Mouse (Mus musculus) CD8-positive naive resting alpha-beta T cell, adult 2 months (primary cell): ENCODE measurements around the gene Spata45.
A peak's percentile ranks its signal among the peaks of the same experiment; 100 is the strongest.

Experiments
- DNase-seq, 2 experiments: peaks; one replicate each; pipeline ENCODE4 v3.0.0; 2022; ENCODE audit warnings: low read depth in 2 of 2, low spot score in 2 of 2

Gene Spata45

GRCm38 (mm10) chr1:191083230-191083629 lies 46.8 kb downstream of the Spata45 start:
- DNase-seq: no peak

GRCm38 (mm10) chr1:191084951-191085559 lies 48.6 kb downstream of the Spata45 start:
- peak; percentile 35 to 52 for DNase-seq

- no peak for DNase-seq
Measured at GRCm38 (mm10) chr1:191085597-191085996, 49.2 kb downstream of the Spata45 start.

- DNase-seq: no peak
Measured at GRCm38 (mm10) chr1:191086304-191086878, 50.0 kb downstream of the Spata45 start.

GRCm38 (mm10) chr1:191086960-191087359 lies 50.5 kb downstream of the Spata45 start:
- no peak for DNase-seq

GRCm38 (mm10) chr1:191087955-191088354 lies 51.5 kb downstream of the Spata45 start:
- DNase-seq: no peak

GRCm38 (mm10) chr1:191089355-191089754 lies 52.9 kb downstream of the Spata45 start:
- DNase-seq: no peak

- no peak for DNase-seq
Measured at GRCm38 (mm10) chr1:191092050-191092449, 55.6 kb downstream of the Spata45 start.
